Comparison of ENCODE assay signal across 8 mouse cellular contexts in the genomic region with DNA sequence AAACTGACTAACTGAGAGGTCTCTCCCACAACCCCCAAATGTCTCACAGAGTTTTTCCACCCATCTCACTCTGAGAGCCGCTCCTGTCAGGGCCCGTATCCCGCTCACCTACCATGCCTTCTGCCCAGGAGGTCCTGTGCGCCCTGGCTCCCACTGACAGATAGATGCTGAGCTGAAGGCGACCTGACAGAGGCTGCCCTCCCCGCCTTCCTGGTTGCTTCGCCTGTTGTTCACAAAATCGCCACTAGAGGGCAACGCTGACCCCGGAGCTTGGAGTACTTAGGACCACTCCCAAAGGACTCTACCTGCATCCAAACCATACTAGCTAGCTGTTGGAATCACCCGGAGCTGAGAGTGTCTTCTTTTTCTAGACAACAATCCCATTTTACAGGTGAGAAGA. TPM values are rescaled to one million over a fixed set of nuclear protein-coding genes. Genes with fewer than 3 reads are reported as not detected.
DNase-seq lines count a peak whose midpoint lies in the region; ATAC-seq lines count a peak whose summit lies in the region.

No protein-coding gene starts in this region.

- 3% methylated on average over 11 of the region's 11 CpGs for WGBS in heart, embryonic 10.5 days

- peak; percentile 82 for DNase-seq in adrenal gland, postnatal 14 days
- DNase-seq in embryo, embryonic 9.5 days (ENCODE audit: extremely low spot score): peak; percentile 81
- DNase-seq in heart, embryonic 10.5 days (ENCODE audit: low spot score): peak; percentile 85
- peak; percentile 82 for DNase-seq in kidney, postnatal 10 days
- peak; percentile 81 for DNase-seq in lung, postnatal 10 days
- DNase-seq in ovary, postnatal 36 days (ENCODE audit: low spot score): peak; percentile 71
- DNase-seq in thymus, postnatal 25 days: peak; percentile 87

- peaks cover 6% of the 10 kb centered on the region; the same call in 1 of the 2 replicates for H3K27me3 ChIP-seq in heart, embryonic 10.5 days (ENCODE audit: insufficient read depth, poor library complexity, severe bottlenecking)

- no peaks in the 10 kb centered on the region for H3K9me3 ChIP-seq in heart, embryonic 10.5 days

- H3K4me1 ChIP-seq in heart, embryonic 10.5 days: peaks cover 3% of the 10 kb centered on the region; the same call in 1 of the 2 replicates

- no peak overlapping the region for H3K4me3 ChIP-seq in heart, embryonic 10.5 days

- no peaks in the 10 kb centered on the region for H3K36me3 ChIP-seq in heart, embryonic 10.5 days

- H3K27ac ChIP-seq in heart, embryonic 10.5 days: no peak overlapping the region

- ATAC-seq in CD4-positive, CD25-positive, alpha-beta regulatory T cell, adult 4 months: peak; percentile 52

RNA-seq across cellular contexts. Expression of a gene that starts 30.0 kb away (rescaled TPM):
- 100 to 1,000 TPM; 304 to 334 TPM for polyA plus RNA-seq in CD4-positive, CD25-positive, alpha-beta regulatory T cell, adult 4 months (2017; shearing (Covaris generic))
- 330 and 396 TPM in 2 replicates for total RNA-seq in adrenal gland, postnatal 14 days (2021)
- polyA plus RNA-seq in heart, embryonic 10.5 days (2016; fragmentation: Nextera tagmentation; extraction: Ambion mirVana): 345 and 518 TPM in 2 replicates

RNA-seq across cellular contexts. Expression of a gene that starts 36.8 kb away (rescaled TPM):
- 1 to 10 TPM; 1.5 to 4.0 TPM for polyA plus RNA-seq in CD4-positive, CD25-positive, alpha-beta regulatory T cell, adult 4 months (2017; shearing (Covaris generic))
- total RNA-seq in adrenal gland, postnatal 14 days (2021): not detected in 2 replicates
- 0.10 TPM in 1 of 2 replicates, not detected in the other for polyA plus RNA-seq in heart, embryonic 10.5 days (2016; fragmentation: Nextera tagmentation; extraction: Ambion mirVana)

RNA-seq across cellular contexts. Expression of a gene that starts 36.9 kb away (rescaled TPM):
- polyA plus RNA-seq in CD4-positive, CD25-positive, alpha-beta regulatory T cell, adult 4 months (2017; shearing (Covaris generic)): not detected
- not detected in 2 replicates for total RNA-seq in adrenal gland, postnatal 14 days (2021)
- not detected in 2 replicates for polyA plus RNA-seq in heart, embryonic 10.5 days (2016; fragmentation: Nextera tagmentation; extraction: Ambion mirVana)
